Mouse (Mus musculus): ENCODE results near the gene Gm3106. TPM values are rescaled to one million over a fixed set of nuclear protein-coding genes. Genes with fewer than 3 reads are reported as not detected.
"Not testable (repeated sequence)": the region's sequence is repeated elsewhere in the genome, so short reads cannot be mapped to it uniquely, and the experiment has no call there.

The Gm3106 gene
- not detected in 2 replicates for polyA plus RNA-seq (2016; fragmentation: Nextera tagmentation; extraction: Ambion mirVana)

DNA sequence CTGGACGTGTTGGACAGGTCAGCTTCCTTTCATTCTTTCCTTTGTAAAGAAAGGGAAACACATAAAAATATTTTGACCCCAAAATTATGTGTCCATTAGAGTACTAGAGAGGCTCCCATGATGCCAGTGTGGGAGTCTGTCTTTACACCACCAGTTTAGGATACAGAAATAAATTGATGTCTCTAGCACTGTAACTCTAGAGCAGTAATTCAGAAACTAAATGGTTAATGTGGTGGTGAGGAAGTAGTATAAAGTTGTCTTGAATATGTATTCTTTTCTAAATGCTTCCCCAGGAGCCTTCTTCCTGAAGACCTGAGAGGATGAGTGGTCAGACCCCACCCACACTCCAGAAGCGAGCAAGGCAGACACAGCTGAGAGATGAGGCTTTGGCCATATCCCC is at the start of gene Gm3106:
Gene Gm3106, plus strand, starts transcription at position 301 of the 400 bp plus-strand sequence.
- no CpG with 5 or more reads among the region's 2 CpGs for WGBS
- not testable (repeated sequence) for H3K4me1 ChIP-seq (replicated peaks); H3K9me3 ChIP-seq; H3K36me3 ChIP-seq; H3K9ac ChIP-seq (replicated peaks); ATAC-seq (ENCODE audit: insufficient number of reproducible peaks, insufficient read depth, low FRiP score, low TSS enrichment, low read depth); H3K4me3 ChIP-seq (replicated peaks); H3K27me3 ChIP-seq; H3K4me2 ChIP-seq; H3K27ac ChIP-seq

Other genes with a start within 250 kb of the Gm3106 start
- not detected in 2 replicates for gene BC061212, start 147.5 kb upstream of the Gm3106 start, polyA plus RNA-seq (2016; fragmentation: Nextera tagmentation; extraction: Ambion mirVana)
- gene Gm6351, start 141.6 kb upstream of the Gm3106 start, polyA plus RNA-seq (2016; fragmentation: Nextera tagmentation; extraction: Ambion mirVana) = not detected in 2 replicates
- gene A430089I19Rik, start 88.8 kb downstream of the Gm3106 start, polyA plus RNA-seq (2016; fragmentation: Nextera tagmentation; extraction: Ambion mirVana) = not detected in 2 replicates
- gene Gm6502, start 96.4 kb downstream of the Gm3106 start, polyA plus RNA-seq (2016; fragmentation: Nextera tagmentation; extraction: Ambion mirVana) = not detected in 2 replicates
- gene AA792892, start 121.7 kb downstream of the Gm3106 start, polyA plus RNA-seq (2016; fragmentation: Nextera tagmentation; extraction: Ambion mirVana) = not detected in 2 replicates
- gene Gm7682, start 227.8 kb downstream of the Gm3106 start, polyA plus RNA-seq (2016; fragmentation: Nextera tagmentation; extraction: Ambion mirVana) = not detected in 2 replicates